7 mouse cellular contexts compared by ENCODE assay signal in the genomic region with DNA sequence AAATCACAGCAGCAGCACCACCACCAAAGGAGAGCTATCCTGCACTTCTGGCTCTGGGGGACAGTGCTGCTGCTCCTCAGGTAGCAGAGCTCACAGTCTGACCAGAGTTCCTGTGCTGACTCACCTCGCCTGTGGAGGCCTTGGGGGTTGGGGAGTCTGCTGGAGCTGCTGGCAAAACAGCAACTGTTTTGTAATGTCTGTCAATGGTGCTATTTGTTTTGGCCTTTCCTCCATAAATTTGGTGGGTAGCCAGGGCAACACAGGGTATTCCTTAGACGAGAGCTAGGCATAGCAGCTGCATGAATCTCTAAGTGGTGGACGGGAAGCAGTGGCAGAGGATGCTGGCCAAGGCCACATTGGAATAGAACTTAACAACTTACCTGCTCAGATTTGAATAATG. TPM values are rescaled to one million over a fixed set of nuclear protein-coding genes. Genes with fewer than 3 reads are reported as not detected.
DNase-seq lines count a peak whose midpoint lies in the region; TF ChIP-seq lines count a peak whose summit lies in the region.

No protein-coding gene starts in this region.

- no peak for DNase-seq in layer of hippocampus, adult 2 months (ENCODE audit: low spot score in 2 of 2)
- DNase-seq in layer of hippocampus, postnatal 25 days (ENCODE audit: extremely low spot score in 1 of 2, low spot score in 1 of 2), result no peak
- DNase-seq in 416B (ENCODE audit: low read depth), result peak; percentile 53
- DNase-seq in Muller cell, postnatal 12 days (ENCODE audit: inconsistent ontology term), result peak; percentile 86
- peak; percentile 21 for DNase-seq in kidney, postnatal 10 days
- no peak for DNase-seq in thymus, postnatal 4 days
- DNase-seq in gastrocnemius, postnatal 10 days, result no peak

- H3K4me3 ChIP-seq in layer of hippocampus, adult 2 months, result no peak overlapping the region

- 0 out of 2 replicates have a peak overlapping the region, but pooled peaks have one; percentile 25 for H3K27ac ChIP-seq in layer of hippocampus, adult 2 months

- TF ChIP-seq CTCF in layer of hippocampus, adult 2 months (conservative IDR thresholded peaks at IDR 0.05), result no peak

RNA-seq across cellular contexts. Expression of gene Cobll1, which starts 46.2 kb away (rescaled TPM):
- total RNA-seq in layer of hippocampus, adult 2 months (2021), result 1 to 10 TPM; 6.8 to 8.5 TPM
- 1 to 10 TPM; 7.7 to 9.3 TPM for total RNA-seq in layer of hippocampus, postnatal 25 days (2021)
- total RNA-seq in gastrocnemius, postnatal 10 days (2021), result 1 to 10 TPM; 7.3 to 9.2 TPM

Comparison
In these comparisons a context has a peak if more than half of its experiments do, and no peak if none do; other contexts are left out.
1. DNase-seq: peak in 416B (single experiment), Muller cell, postnatal 12 days (single experiment) and kidney, postnatal 10 days (single experiment); none in layer of hippocampus, adult 2 months (0 of 2), layer of hippocampus, postnatal 25 days (0 of 2), thymus, postnatal 4 days (single experiment) and gastrocnemius, postnatal 10 days (single experiment).